In genomic region chr2:163534958-163535524, GRCm38 (mm10) we compare ENCODE assay signal across 8 mouse cellular contexts. TPM values are rescaled to one million over a fixed set of nuclear protein-coding genes. Genes with fewer than 3 reads are reported as not detected.
A peak's percentile ranks its signal among the peaks of the same experiment; 100 is the strongest.
DNase-seq lines count a peak whose midpoint lies in the region; TF ChIP-seq lines count a peak whose summit lies in the region.

No protein-coding gene starts in this region.

- H3K4me3 ChIP-seq in cortical plate, adult 2 months (ENCODE audit: insufficient read depth, low read length), result peak overlapping the region; percentile 4; the same call in 1 of the 2 replicates
- peak overlapping the region; percentile 89 for H3K4me3 ChIP-seq in megakaryocyte, embryonic 14.5 days (replicated peaks)

- peak; percentile 96 for TF ChIP-seq CTCF in cortical plate, adult 2 months (IDR thresholded peaks at IDR 0.05; ENCODE audit: extremely low read depth, insufficient read depth, low read length)

- peaks cover 75% of the 10 kb centered on the region for H3K27me3 ChIP-seq in megakaryocyte, embryonic 14.5 days (replicated peaks)

- no peaks in the 10 kb centered on the region for H3K36me3 ChIP-seq in megakaryocyte, embryonic 14.5 days (replicated peaks; ENCODE audit: low read length)

- DNase-seq in adipocyte (ENCODE audit: low spot score), result peak; percentile 83
- DNase-seq in gastrocnemius, postnatal 10 days, result peak; percentile 90
- peak; percentile 81 for DNase-seq in induced T-regulatory cell, adult 2 months (ENCODE audit: low read depth)
- DNase-seq in left cerebral cortex, adult 9 months (ENCODE audit: low spot score in 2 of 2), result peak; percentile 58 to 94
- DNase-seq in right cerebral cortex, adult 2 months (ENCODE audit: low spot score in 2 of 2), result peak; percentile 95 to 96
- DNase-seq in urinary bladder, postnatal 10 days (ENCODE audit: low spot score), result peak; percentile 70

- no peak for TF ChIP-seq POLR2A in cortical plate, adult 2 months (IDR thresholded peaks at IDR 0.05; ENCODE audit: extremely low read depth, insufficient read depth, low read length)

- H3K4me1 ChIP-seq in cortical plate, adult 2 months (ENCODE audit: control insufficient read depth, insufficient read depth, low read length), result no peaks in the 10 kb centered on the region
- H3K4me1 ChIP-seq in megakaryocyte, embryonic 14.5 days, result peaks cover 12% of the 10 kb centered on the region

- H3K27ac ChIP-seq in cortical plate, adult 2 months (ENCODE audit: insufficient read depth, low read length), result no peak overlapping the region

- H3K9me3 ChIP-seq in megakaryocyte, embryonic 14.5 days, result peaks cover 3% of the 10 kb centered on the region; the same call in 1 of the 2 replicates

RNA-seq across cellular contexts. Expression of gene Hnf4a, which starts 28.4 kb away (rescaled TPM):
- polyA plus RNA-seq in cortical plate, adult 2 months (2012; rRNA removed), result not detected in 2 replicates
- total RNA-seq in gastrocnemius, postnatal 10 days (2021), result under 1 TPM in 1 of 2 experiments, not detected in 1; 0.23 TPM
- 0.08 TPM in 1 of 2 replicates, not detected in the other for polyA plus RNA-seq in megakaryocyte, embryonic 14.5 days (2012; ENCODE audit: insufficient read depth, low replicate concordance)

RNA-seq across cellular contexts. Expression of gene R3hdml, which starts 42.9 kb away (rescaled TPM):
- 0.09 TPM in 1 of 2 replicates, not detected in the other for polyA plus RNA-seq in cortical plate, adult 2 months (2012; rRNA removed)
- not detected for total RNA-seq in gastrocnemius, postnatal 10 days (2021)
- not detected in 2 replicates for polyA plus RNA-seq in megakaryocyte, embryonic 14.5 days (2012; ENCODE audit: insufficient read depth, low replicate concordance)
